Mouse (Mus musculus): ENCODE measurements around the gene Kcnh1. TPM values are rescaled to one million over a fixed set of nuclear protein-coding genes. Genes with fewer than 3 reads are reported as not detected.

The Kcnh1 gene
- polyA plus RNA-seq, 1 experiment from 2014 or later = 3.0 TPM

DNA sequence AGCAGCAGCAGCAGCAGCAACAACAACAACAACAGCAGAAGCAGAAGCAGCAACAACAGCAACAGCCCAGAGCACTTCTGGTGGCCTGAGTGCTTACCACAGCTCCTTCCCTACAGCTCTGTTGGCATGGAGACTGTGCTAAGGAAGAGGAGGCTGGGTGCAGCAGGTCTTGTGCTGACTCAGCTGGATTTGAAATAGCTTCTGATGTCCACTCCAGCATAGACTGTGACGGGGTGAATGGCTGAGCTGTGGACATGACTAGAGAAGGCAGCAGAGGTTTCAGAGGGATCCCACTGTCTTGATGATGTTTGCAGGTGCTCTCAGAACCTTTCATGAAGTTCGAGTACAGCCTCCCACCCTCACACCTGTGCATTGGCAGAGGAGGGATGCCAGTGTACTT lies 113.0 kb downstream of the Kcnh1 start:
- 62% methylated on average over 2 of the region's 2 CpGs for WGBS

DNA sequence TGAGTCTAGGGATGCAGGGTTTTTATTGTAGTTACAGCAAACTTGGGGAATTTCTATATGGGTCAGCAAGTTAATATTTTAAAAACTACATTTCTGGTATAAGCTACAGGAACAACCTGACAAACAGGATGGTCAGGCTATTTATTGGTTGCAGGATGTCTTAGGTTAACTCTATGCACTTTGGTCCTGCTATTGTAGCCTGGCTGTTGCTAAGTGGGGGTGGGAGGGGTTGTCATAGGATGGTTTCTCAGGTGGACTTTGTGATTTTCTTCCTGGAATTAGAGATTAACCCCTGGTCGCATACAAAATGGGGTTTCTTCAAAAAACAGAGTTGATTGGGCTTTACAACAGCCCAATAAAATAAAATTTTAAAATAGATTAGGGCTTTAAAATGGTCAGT lies 114.6 kb downstream of the Kcnh1 start:
- no peak overlapping the region for H3K27ac ChIP-seq (ENCODE audit: low read length)
- no peaks in the 10 kb centered on the region; the same call in 1 of the 2 replicates for H3K4me1 ChIP-seq (ENCODE audit: control insufficient read depth, insufficient read depth, low read length)
- no peaks in the 10 kb centered on the region for H3K9me3 ChIP-seq (replicated peaks; ENCODE audit: control insufficient read depth, low read length, poor library complexity, severe bottlenecking)
- no peak for ATAC-seq
- H3K9ac ChIP-seq (ENCODE audit: low read depth, low read length) = no peak overlapping the region
- no peaks in the 10 kb centered on the region for H3K36me3 ChIP-seq (ENCODE audit: control insufficient read depth, insufficient read depth, low read length)
- WGBS = 80% methylated on average over 1 of the region's 1 CpGs
- no peaks in the 10 kb centered on the region for H3K27me3 ChIP-seq (ENCODE audit: control insufficient read depth, insufficient read depth, low read depth, low read length)
- no peak overlapping the region for H3K4me2 ChIP-seq (ENCODE audit: low read length)
- no peak overlapping the region for H3K4me3 ChIP-seq (ENCODE audit: low read depth, low read length)

More for the DNA sequence above, 113.0 kb downstream of the Kcnh1 start:
- Histone ChIP-seq H3K4me2 (ENCODE audit: low read length) (no peak overlapping the region), H3K27ac (ENCODE audit: low read length) (no peak overlapping the region), H3K36me3 (ENCODE audit: control insufficient read depth, insufficient read depth, low read length) (no peaks in the 10 kb centered on the region), H3K4me1 (ENCODE audit: control insufficient read depth, insufficient read depth, low read length) (no peaks in the 10 kb centered on the region; the same call in 1 of the 2 replicates), H3K9ac (ENCODE audit: low read depth, low read length) (no peak overlapping the region), H3K9me3 (replicated peaks; ENCODE audit: control insufficient read depth, low read length, poor library complexity, severe bottlenecking) (no peaks in the 10 kb centered on the region), H3K27me3 (ENCODE audit: control insufficient read depth, insufficient read depth, low read depth, low read length) (no peaks in the 10 kb centered on the region), H3K4me3 (ENCODE audit: low read depth, low read length) (no peak overlapping the region)
- ATAC-seq = no peak

DNA sequence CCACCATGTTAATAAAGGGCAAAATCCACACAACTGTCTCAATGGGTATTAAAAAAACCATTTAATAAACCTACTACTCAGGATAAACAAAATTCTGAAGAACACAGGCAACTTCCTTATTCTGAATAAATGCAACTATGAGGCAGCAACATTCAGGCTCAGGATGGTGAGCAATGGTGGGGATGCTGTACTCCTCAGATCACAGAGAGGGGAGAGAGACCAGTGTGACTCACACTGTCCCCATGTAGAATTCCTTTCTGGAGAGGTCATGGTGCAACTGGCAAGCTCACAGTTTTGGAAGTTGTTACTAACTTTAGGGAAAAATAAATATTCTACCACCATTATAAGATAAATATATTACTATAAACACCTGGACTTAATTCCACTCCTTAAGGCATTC lies 116.5 kb downstream of the Kcnh1 start:
- Histone ChIP-seq H3K4me3 (ENCODE audit: low read depth, low read length) (no peak overlapping the region), H3K27me3 (ENCODE audit: control insufficient read depth, insufficient read depth, low read depth, low read length) (no peaks in the 10 kb centered on the region), H3K36me3 (ENCODE audit: control insufficient read depth, insufficient read depth, low read length) (no peaks in the 10 kb centered on the region), H3K27ac (ENCODE audit: low read length) (no peak overlapping the region), H3K9ac (ENCODE audit: low read depth, low read length) (no peak overlapping the region), H3K9me3 (replicated peaks; ENCODE audit: control insufficient read depth, low read length, poor library complexity, severe bottlenecking) (no peaks in the 10 kb centered on the region), H3K4me2 (ENCODE audit: low read length) (no peak overlapping the region), H3K4me1 (ENCODE audit: control insufficient read depth, insufficient read depth, low read length) (peaks cover 5% of the 10 kb centered on the region)
- ATAC-seq = no peak

DNA sequence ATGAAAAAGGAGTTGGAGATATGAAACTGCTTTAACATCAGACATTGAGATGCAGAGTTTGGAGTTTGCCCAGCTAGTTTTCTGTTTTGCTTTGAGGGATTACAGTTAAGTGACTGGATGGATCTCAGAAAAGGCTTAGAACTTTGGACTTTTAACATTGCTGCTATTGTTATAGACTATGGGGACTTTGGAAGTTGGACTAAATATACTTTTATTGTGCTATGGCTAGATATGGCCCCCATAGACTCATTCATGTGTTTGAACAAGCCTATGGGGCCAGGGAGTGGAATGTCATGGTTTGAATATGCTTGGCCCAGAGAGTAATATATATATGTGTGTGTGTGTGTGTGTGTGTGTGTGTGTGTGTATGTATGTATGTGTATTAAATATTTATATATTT lies 120.7 kb downstream of the Kcnh1 start:
- Histone ChIP-seq H3K4me3 (ENCODE audit: low read depth, low read length) (no peak overlapping the region), H3K9ac (ENCODE audit: low read depth, low read length) (no peak overlapping the region), H3K36me3 (ENCODE audit: control insufficient read depth, insufficient read depth, low read length) (no peaks in the 10 kb centered on the region), H3K4me2 (ENCODE audit: low read length) (no peak overlapping the region), H3K9me3 (replicated peaks; ENCODE audit: control insufficient read depth, low read length, poor library complexity, severe bottlenecking) (no peaks in the 10 kb centered on the region), H3K27me3 (ENCODE audit: control insufficient read depth, insufficient read depth, low read depth, low read length) (no peaks in the 10 kb centered on the region), H3K4me1 (ENCODE audit: control insufficient read depth, insufficient read depth, low read length) (peaks cover 20% of the 10 kb centered on the region), H3K27ac (ENCODE audit: low read length) (no peak overlapping the region)
- no peak for ATAC-seq

DNA sequence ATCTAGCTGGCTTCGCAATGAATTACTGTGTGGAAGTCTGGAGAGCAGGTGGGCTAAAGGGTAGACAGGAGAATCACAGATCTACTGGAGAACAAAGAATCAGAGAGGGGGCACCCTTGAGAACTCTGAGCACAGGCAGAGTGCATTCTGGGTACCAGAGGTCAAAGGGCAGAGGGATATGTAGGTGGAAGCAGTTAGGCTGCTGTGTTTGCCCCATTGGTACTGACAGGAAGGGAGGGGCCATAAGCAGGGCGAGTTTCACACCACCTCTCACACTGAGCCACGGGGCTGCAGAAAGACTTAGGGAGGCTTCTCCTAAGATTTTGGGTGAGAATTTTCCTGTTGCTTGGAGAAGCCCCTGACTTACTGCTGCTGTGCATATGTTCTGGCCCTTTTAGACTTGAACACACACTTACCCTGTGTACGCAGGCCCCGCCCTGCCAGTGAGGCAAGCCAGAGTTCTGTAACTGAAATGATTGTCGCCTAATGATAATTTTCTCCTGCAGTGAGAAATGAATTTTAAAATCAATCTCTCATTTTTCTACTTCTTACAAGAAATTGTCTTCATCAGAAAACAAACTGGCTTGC lies 121.4 kb downstream of the Kcnh1 start:
- no peak overlapping the region for H3K4me3 ChIP-seq (ENCODE audit: low read depth, low read length)
- H3K9ac ChIP-seq (ENCODE audit: low read depth, low read length) = no peak overlapping the region
- peak; percentile 67; the same call in 1 of the 2 replicates for ATAC-seq
- no peaks in the 10 kb centered on the region for H3K27me3 ChIP-seq (ENCODE audit: control insufficient read depth, insufficient read depth, low read depth, low read length)
- no peak overlapping the region for H3K4me2 ChIP-seq (ENCODE audit: low read length)
- H3K27ac ChIP-seq (ENCODE audit: low read length) = peak overlapping the region; percentile 26
- H3K9me3 ChIP-seq (replicated peaks; ENCODE audit: control insufficient read depth, low read length, poor library complexity, severe bottlenecking) = no peaks in the 10 kb centered on the region
- no peaks in the 10 kb centered on the region for H3K36me3 ChIP-seq (ENCODE audit: control insufficient read depth, insufficient read depth, low read length)
- H3K4me1 ChIP-seq (ENCODE audit: control insufficient read depth, insufficient read depth, low read length) = peaks cover 20% of the 10 kb centered on the region
- WGBS = 69% methylated on average over 6 of the region's 6 CpGs

DNA sequence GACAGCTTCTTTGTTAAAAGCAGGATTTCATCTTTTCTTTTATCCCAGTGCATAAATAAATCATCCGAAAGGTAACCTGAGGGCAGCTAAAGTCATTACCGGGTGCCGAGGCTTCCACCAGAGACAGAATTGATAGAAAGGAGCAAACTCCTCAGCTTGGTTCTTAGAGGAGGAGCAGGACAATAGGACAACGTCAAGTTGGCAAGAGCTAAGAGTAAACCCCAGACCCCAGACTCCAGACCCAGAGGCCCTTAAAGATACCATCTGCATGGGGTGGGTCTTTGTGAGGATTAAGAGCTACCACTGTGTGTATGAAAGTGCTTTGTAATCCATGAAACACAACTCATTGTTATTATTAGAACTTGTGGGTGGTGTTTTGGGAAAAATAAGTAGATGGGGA lies 121.9 kb downstream of the Kcnh1 start:
- Histone ChIP-seq H3K4me3 (ENCODE audit: low read depth, low read length) (no peak overlapping the region), H3K4me2 (ENCODE audit: low read length) (no peak overlapping the region), H3K27ac (ENCODE audit: low read length) (peak overlapping the region; percentile 5; the same call in 1 of the 2 replicates), H3K36me3 (ENCODE audit: control insufficient read depth, insufficient read depth, low read length) (no peaks in the 10 kb centered on the region), H3K27me3 (ENCODE audit: control insufficient read depth, insufficient read depth, low read depth, low read length) (no peaks in the 10 kb centered on the region), H3K9me3 (replicated peaks; ENCODE audit: control insufficient read depth, low read length, poor library complexity, severe bottlenecking) (no peaks in the 10 kb centered on the region), H3K4me1 (ENCODE audit: control insufficient read depth, insufficient read depth, low read length) (peaks cover 20% of the 10 kb centered on the region), H3K9ac (ENCODE audit: low read depth, low read length) (no peak overlapping the region)
- 33% methylated on average over 4 of the region's 4 CpGs for whole genome bisulfite sequencing
- no peak for ATAC-seq

DNA sequence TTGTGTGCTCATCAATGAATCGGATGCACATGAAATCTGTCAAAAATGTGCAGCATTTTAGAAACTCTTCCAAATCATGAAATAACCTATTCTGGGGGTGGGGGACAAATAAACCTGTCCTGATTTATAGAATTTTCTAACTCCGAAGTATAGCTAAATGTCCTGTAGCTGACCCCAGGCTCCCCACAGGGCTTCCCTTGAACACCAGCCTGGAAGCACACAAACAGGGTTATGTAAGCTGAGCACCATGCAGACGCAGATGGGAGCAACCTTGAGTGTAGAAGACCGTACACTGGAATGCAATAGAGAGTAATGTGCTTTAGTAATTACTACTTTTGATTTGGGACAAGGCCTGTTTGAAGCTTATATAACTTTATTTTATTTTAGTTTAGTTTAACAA lies 122.4 kb downstream of the Kcnh1 start:
- 51% methylated on average over 4 of the region's 4 CpGs for WGBS
- no peak overlapping the region for H3K9ac ChIP-seq (ENCODE audit: low read depth, low read length)
- no peak overlapping the region for H3K27ac ChIP-seq (ENCODE audit: low read length)
- H3K36me3 ChIP-seq (ENCODE audit: control insufficient read depth, insufficient read depth, low read length) = no peaks in the 10 kb centered on the region
- H3K9me3 ChIP-seq (replicated peaks; ENCODE audit: control insufficient read depth, low read length, poor library complexity, severe bottlenecking) = no peaks in the 10 kb centered on the region
- H3K4me1 ChIP-seq (ENCODE audit: control insufficient read depth, insufficient read depth, low read length) = peaks cover 20% of the 10 kb centered on the region
- H3K4me2 ChIP-seq (ENCODE audit: low read length) = no peak overlapping the region
- no peak overlapping the region for H3K4me3 ChIP-seq (ENCODE audit: low read depth, low read length)
- H3K27me3 ChIP-seq (ENCODE audit: control insufficient read depth, insufficient read depth, low read depth, low read length) = no peaks in the 10 kb centered on the region
- ATAC-seq = no peak

DNA sequence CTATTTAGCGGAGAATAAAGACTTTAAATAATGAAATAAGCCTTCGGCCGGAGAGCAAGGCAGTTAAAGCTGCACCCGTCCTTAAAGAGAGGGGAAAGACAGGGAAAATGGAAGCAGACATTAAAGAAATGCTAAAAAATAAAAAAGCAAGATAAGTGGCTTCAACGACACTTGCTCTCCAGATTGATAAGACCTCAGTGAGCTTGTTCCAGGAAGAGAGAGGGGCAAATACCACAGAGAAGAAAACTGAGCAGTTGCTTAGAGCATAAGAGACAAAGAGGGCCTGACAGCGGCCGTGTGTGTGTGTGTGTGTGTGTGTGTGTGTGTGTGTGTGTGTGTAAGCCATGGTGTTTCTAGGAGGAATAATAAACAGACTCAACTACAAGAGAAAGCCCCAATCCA lies 123.0 kb downstream of the Kcnh1 start:
- no peaks in the 10 kb centered on the region for H3K27me3 ChIP-seq (ENCODE audit: control insufficient read depth, insufficient read depth, low read depth, low read length)
- H3K9me3 ChIP-seq (replicated peaks; ENCODE audit: control insufficient read depth, low read length, poor library complexity, severe bottlenecking) = no peaks in the 10 kb centered on the region
- H3K27ac ChIP-seq (ENCODE audit: low read length) = no peak overlapping the region
- H3K36me3 ChIP-seq (ENCODE audit: control insufficient read depth, insufficient read depth, low read length) = no peaks in the 10 kb centered on the region
- no peak overlapping the region for H3K4me2 ChIP-seq (ENCODE audit: low read length)
- no peak overlapping the region for H3K4me3 ChIP-seq (ENCODE audit: low read depth, low read length)
- ATAC-seq = no peak
- no peak overlapping the region for H3K9ac ChIP-seq (ENCODE audit: low read depth, low read length)
- 27% methylated on average over 7 of the region's 7 CpGs for WGBS
- H3K4me1 ChIP-seq (ENCODE audit: control insufficient read depth, insufficient read depth, low read length) = peaks cover 20% of the 10 kb centered on the region

DNA sequence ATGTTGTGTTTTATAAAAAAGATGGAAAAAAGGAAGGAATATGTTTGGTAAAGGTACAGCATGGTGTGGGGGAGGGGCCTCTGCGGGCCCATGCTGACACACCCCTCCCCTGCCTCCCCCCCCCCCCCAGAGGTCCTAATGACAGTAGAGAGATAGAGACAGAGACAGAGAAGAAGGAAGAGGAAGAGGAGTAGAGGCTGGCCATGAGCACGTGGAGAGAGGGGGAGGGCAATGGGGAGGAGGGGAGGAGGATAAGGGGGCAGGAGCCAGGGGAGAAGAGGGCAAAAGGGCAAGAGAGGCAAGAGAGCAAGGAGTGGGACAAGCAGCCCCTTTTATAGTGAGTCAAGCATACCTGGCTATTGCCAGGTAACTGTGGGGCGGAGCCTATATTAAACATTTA lies 123.5 kb downstream of the Kcnh1 start:
- 69% methylated on average over 3 of the region's 3 CpGs for WGBS
- ATAC-seq = no peak
- no peak overlapping the region for H3K9ac ChIP-seq (ENCODE audit: low read depth, low read length)

More for the DNA sequence above, 123.5 kb downstream of the Kcnh1 start:
- H3K36me3 ChIP-seq (ENCODE audit: control insufficient read depth, insufficient read depth, low read length) = no peaks in the 10 kb centered on the region
- no peak overlapping the region for H3K4me3 ChIP-seq (ENCODE audit: low read depth, low read length)
- H3K27ac ChIP-seq (ENCODE audit: low read length) = no peak overlapping the region
- no peak overlapping the region for H3K4me2 ChIP-seq (ENCODE audit: low read length)
- H3K4me1 ChIP-seq (ENCODE audit: control insufficient read depth, insufficient read depth, low read length) = peaks cover 20% of the 10 kb centered on the region
- no peaks in the 10 kb centered on the region for H3K9me3 ChIP-seq (replicated peaks; ENCODE audit: control insufficient read depth, low read length, poor library complexity, severe bottlenecking)
- H3K27me3 ChIP-seq (ENCODE audit: control insufficient read depth, insufficient read depth, low read depth, low read length) = no peaks in the 10 kb centered on the region

Data from midbrain, embryonic 16.5 days (tissue).